Mouse (Mus musculus) CH12.LX (cell line): ENCODE results near the gene Cept1. TPM values are rescaled to one million over a fixed set of nuclear protein-coding genes. Genes with fewer than 3 reads are reported as not detected.

ENCODE experiments used
- DNase-seq: peaks from one replicate; pipeline ENCODE4 v3.0.0-alpha.2; 2013; ENCODE audit errors: extremely low read depth
- H3K27ac ChIP-seq: 2 replicates; pipeline ENCODE4 v1.5.1; 2012; ENCODE audit warnings: low read depth, mild to moderate bottlenecking, control low read depth, moderate library complexity; ENCODE audit not compliant: insufficient read depth
- H3K27me3 ChIP-seq: replicated peaks from 2 replicates; pipeline ENCODE3; 2012; ENCODE audit warnings: inconsistent platforms
- H3K36me3 ChIP-seq, 2 experiments: replicated peaks in 1 of 2; 2 replicates each; pipeline versions ENCODE3 to v1.6.1; 2012; ENCODE audit warnings: inconsistent platforms in 1 of 2, low read length in 1 of 2, mild to moderate bottlenecking in 1 of 2, mixed read lengths in 1 of 2, moderate library complexity in 1 of 2; ENCODE audit not compliant: control insufficient read depth in 1 of 2, insufficient read depth in 1 of 2
- H3K4me1 ChIP-seq, 2 experiments: 2 replicates each; pipeline ENCODE4 v1.6.1; 2012; ENCODE audit warnings: inconsistent platforms in 1 of 2, moderate library complexity in 1 of 2; ENCODE audit not compliant: insufficient read depth in 2 of 2, control insufficient read depth in 1 of 2
- H3K4me2 ChIP-seq: 2 replicates; pipeline ENCODE4 v1.6.1; 2012; ENCODE audit warnings: low read depth, mild to moderate bottlenecking, control low read depth; ENCODE audit not compliant: poor library complexity, insufficient read depth, severe bottlenecking
- H3K4me3 ChIP-seq, 3 experiments: fragments of 150-350 bp in 1 of 3; sonication (generic) in 1 of 3; replicated peaks in 1 of 3; 2 replicates each; pipeline versions ENCODE3 to v1.5.1; 2011 to 2012; ENCODE audit warnings: low read depth in 2 of 3, low read length in 2 of 3, mild to moderate bottlenecking in 2 of 3, moderate library complexity in 2 of 3, control low read depth in 1 of 3, improper control_type of control experiment in 1 of 3, inconsistent platforms in 1 of 3, mixed read lengths in 1 of 3; ENCODE audit not compliant: poor library complexity in 1 of 3
- H3K79me2 ChIP-seq: replicated peaks from 2 replicates; pipeline ENCODE4 v1.6.1; 2012; ENCODE audit warnings: mild to moderate bottlenecking, moderate library complexity; ENCODE audit not compliant: control insufficient read depth, poor library complexity, insufficient read depth, severe bottlenecking; ENCODE audit errors: extremely low read depth
- H3K9ac ChIP-seq: 2 replicates; pipeline ENCODE4 v1.6.1; 2012; ENCODE audit warnings: low read depth, mild to moderate bottlenecking, control low read depth, moderate library complexity; ENCODE audit not compliant: insufficient read depth
- H3K9me3 ChIP-seq: replicated peaks from 2 replicates; pipeline ENCODE3; 2012; ENCODE audit warnings: low read length, inconsistent platforms, mixed read lengths
- BHLHE40 ChIP-seq: IDR thresholded peaks from 2 replicates; pipeline ENCODE4 v1.6.1; 2011; ENCODE audit warnings: mild to moderate bottlenecking, low read depth, low read length, improper control_type of control experiment
- ELF1 ChIP-seq: IDR thresholded peaks from 2 replicates; pipeline ENCODE4 v1.6.1; 2014; ENCODE audit warnings: low read depth, mild to moderate bottlenecking, inconsistent platforms, low read length, improper control_type of control experiment
- ETS1 ChIP-seq: conservative IDR thresholded peaks from 2 replicates; pipeline ENCODE4 v1.6.1; 2012; ENCODE audit warnings: low read depth, mild to moderate bottlenecking, inconsistent platforms, low read length, improper control_type of control experiment, moderate library complexity
- GABPA ChIP-seq: IDR thresholded peaks from 2 replicates; pipeline ENCODE4 v1.6.1; 2012; ENCODE audit warnings: low read depth, low read length, improper control_type of control experiment, inconsistent platforms; ENCODE audit not compliant: insufficient replicate concordance
- HCFC1 ChIP-seq: IDR thresholded peaks from 2 replicates; pipeline ENCODE4 v1.6.1; 2012; ENCODE audit warnings: low read depth, mild to moderate bottlenecking, inconsistent platforms, low read length, improper control_type of control experiment
- IRF4 ChIP-seq: IDR thresholded peaks from 2 replicates; pipeline ENCODE4 v1.6.1; 2014; ENCODE audit warnings: low read depth, mild to moderate bottlenecking, inconsistent platforms, low read length, improper control_type of control experiment
- JUN ChIP-seq: IDR thresholded peaks from 2 replicates; pipeline ENCODE4 v1.6.1; 2011; ENCODE audit warnings: low read depth, mild to moderate bottlenecking, low read length, improper control_type of control experiment, moderate library complexity; ENCODE audit not compliant: insufficient read depth
- MAFK ChIP-seq: IDR thresholded peaks from 2 replicates; pipeline ENCODE4 v1.6.1; 2011; ENCODE audit warnings: low read length, improper control_type of control experiment; ENCODE audit not compliant: insufficient replicate concordance
- MXI1 ChIP-seq: IDR thresholded peaks from 2 replicates; pipeline ENCODE4 v1.6.1; 2011; ENCODE audit warnings: mild to moderate bottlenecking, low read depth, low read length, improper control_type of control experiment
- NELFE ChIP-seq: IDR thresholded peaks from 2 replicates; pipeline ENCODE4 v1.6.1; 2011; ENCODE audit warnings: low read depth, low read length, improper control_type of control experiment
- POLR2A ChIP-seq: IDR thresholded peaks from 2 replicates; pipeline ENCODE4 v1.6.1; 2011; ENCODE audit warnings: low read depth, mild to moderate bottlenecking, improper control_type of control experiment, low read length
- POLR2AphosphoS2 ChIP-seq: IDR thresholded peaks from 2 replicates; pipeline ENCODE4 v1.6.1; 2011; ENCODE audit warnings: low read depth, low read length, improper control_type of control experiment
- RCOR1 ChIP-seq: conservative IDR thresholded peaks from 2 replicates; pipeline ENCODE4 v1.6.1; 2012; ENCODE audit warnings: low read depth, mild to moderate bottlenecking, inconsistent platforms, low read length, improper control_type of control experiment
- TBP ChIP-seq: conservative IDR thresholded peaks from 2 replicates; pipeline ENCODE4 v1.6.1; 2011; ENCODE audit warnings: low read depth, low read length, improper control_type of control experiment
- TCF12 ChIP-seq: IDR thresholded peaks from 2 replicates; pipeline ENCODE4 v1.6.1; 2014; ENCODE audit warnings: low read depth, mild to moderate bottlenecking, inconsistent platforms, low read length, improper control_type of control experiment
- ZC3H11A ChIP-seq: IDR thresholded peaks from 2 replicates; pipeline ENCODE4 v1.6.1; 2012; ENCODE audit warnings: low read depth, mild to moderate bottlenecking, inconsistent platforms, low read length, improper control_type of control experiment
- ZMIZ1 ChIP-seq: IDR thresholded peaks from 2 replicates; pipeline ENCODE4 v1.6.1; 2012; ENCODE audit warnings: low read depth, mild to moderate bottlenecking, inconsistent platforms, low read length, improper control_type of control experiment
- ZNF384 ChIP-seq: IDR thresholded peaks from 2 replicates; pipeline ENCODE4 v1.6.1; 2012; ENCODE audit warnings: low read depth, low read length, improper control_type of control experiment, inconsistent platforms
- dilution Hi-C: fragments of 300-500 bp; cut with MboI; formaldehyde crosslinking; loops from 2 replicates; pipeline ENCODE4 v1.14.3; 2020; ENCODE audit warnings: low sequenced_read_pairs; ENCODE audit not compliant: extremely low pct_unique_long_range_greater_than_20kb, extremely low pct_ligation_motif_present
- in situ Hi-C: fragments of 300-500 bp; cut with MboI; formaldehyde crosslinking; loops from 3 replicates; pipeline ENCODE4 v1.14.3; 2019; ENCODE audit warnings: low sequenced_read_pairs, low pct_ligation_motif_present, low pct_unique_long_range_greater_than_20kb, mixed read lengths
- polyA plus RNA-seq: library from polyadenylated mRNA; unstranded; fragments of >175 nt; gene quantifications from 2 replicates; pipeline ENCODE4 v1.2.1, GENCODE M21; 2012; ENCODE audit warnings: low read depth; ENCODE audit not compliant: insufficient read length
- total RNA-seq, 2 experiments: library from RNA; depleted of rRNA; stranded (reverse); fragments of 300-350 nt in 1 of 2; fragments of >200 nt in 1 of 2; gene quantifications; 2 replicates each; pipeline ENCODE4 v1.2.3; 2012 to 2014

Cept1 gene
- total and polyA plus RNA-seq, 3 experiments: 27.7 to 73.8 (median 32.7) TPM

DNA sequence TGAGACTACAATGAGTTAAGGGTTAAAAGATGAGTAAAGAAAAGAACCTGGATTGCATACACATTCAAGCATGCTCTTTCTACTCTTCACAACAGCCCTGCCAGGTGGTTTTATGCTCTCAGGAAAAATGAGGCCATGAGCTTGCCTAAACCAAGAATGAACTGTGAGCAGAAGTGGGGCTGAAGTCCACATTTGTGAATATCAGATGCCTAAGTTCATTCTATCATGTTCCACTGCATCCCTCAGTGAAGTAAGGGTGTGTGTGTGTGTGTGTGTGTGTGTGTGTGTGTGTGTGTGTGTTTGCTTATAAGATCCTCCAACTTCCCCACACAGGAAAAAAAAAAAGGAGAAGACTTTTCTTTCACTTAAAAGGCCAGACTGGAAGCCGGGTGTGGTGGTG lies 70.7 kb downstream of the Cept1 start:
- no peak for DNase-seq
- Histone ChIP-seq H3K79me2 (no peaks in the 10 kb centered on the region), H3K27ac (no peak overlapping the region), H3K36me3 (peaks cover 8 to 21% of the 10 kb centered on the region in 2 experiments), H3K4me3 (no peak overlapping the region), H3K27me3 (no peaks in the 10 kb centered on the region), H3K9me3 (no peaks in the 10 kb centered on the region), H3K4me2 (no peak overlapping the region), H3K9ac (no peak overlapping the region), H3K4me1 (peaks cover 0 to 20% of the 10 kb centered on the region in 2 experiments; a peak in 2 of 4 replicates)
- in situ Hi-C loops: loop anchor here (25.0 kb wide), 1 partner anchor 410 kb away; no protein-coding TSS in a partner anchor
- dilution Hi-C loops: no loop called here
- TF ChIP-seq POLR2AphosphoS2 (no peak), NELFE (no peak), ETS1 (no peak), JUN (no peak), ZNF384 (no peak), MAFK (no peak), ZMIZ1 (no peak), MXI1 (no peak), IRF4 (no peak), RCOR1 (no peak), ELF1 (no peak), TCF12 (no peak), BHLHE40 (no peak), HCFC1 (no peak)

DNA sequence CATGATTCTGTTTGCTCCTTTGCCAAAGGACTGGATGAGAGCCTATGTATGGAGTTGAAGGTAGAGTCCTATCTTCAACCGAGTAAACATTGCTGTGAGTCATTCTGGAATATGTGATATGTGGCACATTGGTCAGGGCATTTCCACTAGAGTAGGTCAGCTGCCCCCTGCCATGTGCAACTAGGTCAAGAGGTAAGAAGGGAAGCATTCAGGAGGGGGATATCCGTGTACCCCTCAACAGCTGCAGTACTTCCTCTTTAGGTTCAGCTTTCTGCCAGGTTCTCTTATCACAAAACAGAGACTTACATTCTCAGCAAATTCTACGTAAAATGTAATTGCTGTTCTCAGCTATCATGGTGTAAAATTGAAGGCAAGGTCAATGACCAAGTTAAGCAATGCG lies 73.4 kb downstream of the Cept1 start:
- no peaks in the 10 kb centered on the region for H3K27me3 ChIP-seq
- H3K9ac ChIP-seq: no peak overlapping the region
- H3K4me3 ChIP-seq: no peak overlapping the region
- in situ Hi-C loops: no loop called here
- no peaks in the 10 kb centered on the region for H3K79me2 ChIP-seq
- no peak for DNase-seq
- H3K36me3 ChIP-seq: peaks cover 0 to 4% of the 10 kb centered on the region in 2 experiments
- peaks cover 0 to 9% of the 10 kb centered on the region in 2 experiments; a peak in 2 of 4 replicates for H3K4me1 ChIP-seq
- dilution Hi-C loops: no loop called here
- no peak overlapping the region for H3K4me2 ChIP-seq
- no peak for TF ChIP-seq POLR2A
- TF ChIP-seq GABPA: no peak
- TF ChIP-seq TBP: no peak
- TF ChIP-seq MAFK: no peak
- TF ChIP-seq ZC3H11A: no peak
- no peak for TF ChIP-seq ZMIZ1
- H3K27ac ChIP-seq: no peak overlapping the region
- no peaks in the 10 kb centered on the region for H3K9me3 ChIP-seq
